In the genomic region with DNA sequence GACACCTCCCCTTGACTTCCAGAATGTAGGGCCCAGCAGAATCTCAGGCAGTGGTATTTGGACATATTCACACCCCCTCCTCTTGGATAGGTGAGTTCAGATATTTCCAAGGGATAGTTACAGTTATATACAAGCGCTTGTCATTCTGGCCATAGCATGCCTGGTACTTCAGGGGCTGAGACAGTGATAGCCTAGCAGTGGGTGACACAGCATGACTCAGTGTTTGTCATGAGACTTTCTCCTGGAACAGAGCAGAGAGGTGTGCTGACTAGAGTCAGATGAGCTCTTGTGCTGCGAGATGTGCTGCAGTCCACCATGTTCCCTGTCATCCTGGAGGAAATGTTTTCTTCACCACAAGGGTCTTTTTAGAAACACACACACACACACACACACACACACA, we compare ENCODE assay signal across 22 mouse cellular contexts. TPM values are rescaled to one million over a fixed set of nuclear protein-coding genes. Genes with fewer than 3 reads are reported as not detected.
DNase-seq lines count a peak whose midpoint lies in the region; ATAC-seq and TF ChIP-seq lines count a peak whose summit lies in the region.
"Had no signal": no experiment of that assay in that cellular context is flagged by ENCODE, and none has a peak within 500 bp of the region (broad histone marks: within the 10 kb centered on the region; RNA-seq: fewer than 3 reads in every experiment).

No protein-coding gene starts in this region.

- no peaks in the 10 kb centered on the region for H3K79me2 ChIP-seq in C2C12 (ENCODE audit: control insufficient read depth, insufficient read depth)

- no peak overlapping the region for H3ac ChIP-seq in C2C12 (ENCODE audit: control insufficient read depth, insufficient read length, low read depth)

- no peaks in the 10 kb centered on the region for H3K79me3 ChIP-seq in C2C12 (ENCODE audit: low read depth)

- no peak for DNase-seq in frontal cortex, postnatal 14 days (ENCODE audit: low spot score in 2 of 2)
- DNase-seq in liver, embryonic 13.5 days = no peak
- no peak for DNase-seq in liver
- DNase-seq in hindbrain, embryonic 10.5 days (ENCODE audit: low spot score) = no peak
- DNase-seq: adrenal gland, postnatal 14 days; cerebellum, adult 11-12 months; cerebellum, adult 9-10 months; cerebellum, postnatal 36 days; gastrocnemius, adult 2 months; gastrocnemius, postnatal 25 days; kidney, adult 2 months had no signal

- no peak for TF ChIP-seq CTCF in C2C12 (IDR thresholded peaks at IDR 0.05; ENCODE audit: control insufficient read depth, insufficient read depth, insufficient read length)
- TF ChIP-seq CTCF in olfactory bulb, adult 2 months (IDR thresholded peaks at IDR 0.05; ENCODE audit: insufficient read depth, low read depth, low read length) = no peak

- H3K9me3 ChIP-seq in liver, embryonic 13.5 days (replicated peaks) = no peaks in the 10 kb centered on the region
- no peaks in the 10 kb centered on the region for H3K9me3 ChIP-seq in hindbrain, embryonic 10.5 days
- H3K9me3 ChIP-seq: embryonic facial prominence, embryonic 13.5 days; forebrain, embryonic 12.5 days; heart, embryonic 15.5 days; hindbrain, embryonic 15.5 days had no signal

- no peaks in the 10 kb centered on the region for H3K36me3 ChIP-seq in liver, embryonic 13.5 days
- H3K36me3 ChIP-seq in C2C12 (ENCODE audit: control insufficient read depth, insufficient read depth) = no peaks in the 10 kb centered on the region
- no peaks in the 10 kb centered on the region for H3K36me3 ChIP-seq in hindbrain, embryonic 10.5 days
- H3K36me3 ChIP-seq: embryonic facial prominence, embryonic 13.5 days; forebrain, embryonic 12.5 days; heart, embryonic 15.5 days; hindbrain, embryonic 15.5 days had no signal

- no peaks in the 10 kb centered on the region for H3K27me3 ChIP-seq in liver, embryonic 13.5 days
- H3K27me3 ChIP-seq in C2C12 (ENCODE audit: control insufficient read depth, insufficient read depth, insufficient read length) = no peaks in the 10 kb centered on the region
- H3K27me3 ChIP-seq in hindbrain, embryonic 10.5 days (ENCODE audit: insufficient read depth, poor library complexity, severe bottlenecking) = no peaks in the 10 kb centered on the region
- H3K27me3 ChIP-seq: CH12.LX; embryonic facial prominence, embryonic 13.5 days; forebrain, embryonic 12.5 days; heart, embryonic 15.5 days; hindbrain, embryonic 15.5 days had no signal

- no peak overlapping the region for H3K4me3 ChIP-seq in liver, embryonic 13.5 days (replicated peaks)
- H3K4me3 ChIP-seq in C2C12 (ENCODE audit: insufficient read depth, poor library complexity, severe bottlenecking) = no peak overlapping the region
- H3K4me3 ChIP-seq in olfactory bulb, adult 2 months (ENCODE audit: insufficient read depth, low read depth, low read length) = no peak overlapping the region
- H3K4me3 ChIP-seq in hindbrain, embryonic 10.5 days = no peak overlapping the region
- H3K4me3 ChIP-seq: embryonic facial prominence, embryonic 13.5 days; forebrain, embryonic 12.5 days; gastrocnemius, adult 2 months; heart, embryonic 15.5 days; hindbrain, embryonic 15.5 days had no signal

- 61% methylated on average over 2 of the region's 2 CpGs for WGBS in liver, embryonic 13.5 days (ENCODE audit: insufficient replicate concordance)
- 86% methylated on average over 2 of the region's 2 CpGs for WGBS in olfactory bulb, adult 2 months
- 84% methylated on average over 2 of the region's 2 CpGs for WGBS in hindbrain, embryonic 10.5 days

- H3K27ac ChIP-seq in liver, embryonic 13.5 days = no peak overlapping the region
- H3K27ac ChIP-seq in olfactory bulb, adult 2 months (ENCODE audit: insufficient read depth, low read depth, low read length) = peak overlapping the region; percentile 12; the same call in 1 of the 2 replicates
- H3K27ac ChIP-seq in hindbrain, embryonic 10.5 days = no peak overlapping the region
- H3K27ac ChIP-seq: embryonic facial prominence, embryonic 13.5 days; forebrain, embryonic 12.5 days; gastrocnemius, adult 2 months; heart, embryonic 15.5 days; hindbrain, embryonic 15.5 days had no signal

- no peak for TF ChIP-seq POLR2A in olfactory bulb, adult 2 months (IDR thresholded peaks at IDR 0.05; ENCODE audit: insufficient read depth, low read depth, low read length)

- ATAC-seq in frontal cortex, adult (ENCODE audit: low TSS enrichment) = 0 out of 2 replicates have a peak, but pooled peaks have one; percentile 46
- 0 out of 2 replicates have a peak, but pooled peaks have one; percentile 34 for ATAC-seq in liver, embryonic 13.5 days (ENCODE audit: low read depth)
- ATAC-seq: forebrain, embryonic 16.5 days; intestine, embryonic 16.5 days had no signal

- H3K4me1 ChIP-seq in liver, embryonic 13.5 days (replicated peaks) = no peaks in the 10 kb centered on the region
- H3K4me1 ChIP-seq in olfactory bulb, adult 2 months (ENCODE audit: control insufficient read depth, insufficient read depth, low read length) = peaks cover 13% of the 10 kb centered on the region
- H3K4me1 ChIP-seq in hindbrain, embryonic 10.5 days (replicated peaks) = 0 out of 2 replicates have a peak, but pooled peaks cover 5% of the 10 kb centered on the region
- H3K4me1 ChIP-seq: embryonic facial prominence, embryonic 13.5 days; forebrain, embryonic 12.5 days; hindbrain, embryonic 15.5 days had no signal

- no peak overlapping the region for H3K4me2 ChIP-seq in liver, embryonic 13.5 days
- H3K4me2 ChIP-seq: embryonic facial prominence, embryonic 13.5 days; forebrain, embryonic 12.5 days; heart, embryonic 15.5 days; hindbrain, embryonic 15.5 days had no signal

- H3K9ac ChIP-seq in liver, embryonic 13.5 days = no peak overlapping the region
- H3K9ac ChIP-seq: embryonic facial prominence, embryonic 13.5 days; forebrain, embryonic 12.5 days; heart, embryonic 15.5 days; hindbrain, embryonic 15.5 days had no signal

TF ChIP-seq in C2C12, 6 proteins besides CTCF, POLR2A, EP300 and RAD21:
- no peak for TF ChIP-seq MYOD1 (IDR thresholded peaks at IDR 0.05; ENCODE audit: control insufficient read depth, insufficient read length, low read depth)
- peak; percentile 64 for TF ChIP-seq MAX (IDR thresholded peaks at IDR 0.05)
- peak; percentile 67 for TF ChIP-seq FOSL1 (IDR thresholded peaks at IDR 0.05; ENCODE audit: insufficient read depth, low read length, poor library complexity, severe bottlenecking)

RNA-seq across cellular contexts. Expression of gene Gm7168, which starts 23.6 kb away (rescaled TPM):
- not detected in 2 replicates for polyA plus RNA-seq in liver, embryonic 13.5 days (2015; fragmentation: Nextera tagmentation; extraction: Ambion mirVana)
- polyA plus RNA-seq in C2C12 (2012; fragmentation: generic; extraction: Trizol) = not detected
- not detected in 2 replicates for polyA plus RNA-seq in olfactory bulb, adult 2 months (2012; ENCODE audit: insufficient read depth, insufficient read length, low replicate concordance, missing spikeins)
- polyA plus RNA-seq in hindbrain, embryonic 10.5 days (2016; fragmentation: Nextera tagmentation; extraction: Ambion mirVana) = not detected in 2 replicates
- polyA plus RNA-seq: embryonic facial prominence, embryonic 13.5 days; forebrain, embryonic 12.5 days; forebrain, embryonic 16.5 days; heart, embryonic 15.5 days; hindbrain, embryonic 11.5 days; hindbrain, embryonic 15.5 days; intestine, embryonic 16.5 days; kidney, adult 2 months had no signal
